In genomic region chr3:52269514-52270351, GRCm38 (mm10) we compare ENCODE assay signal across 8 mouse cellular contexts. TPM values are rescaled to one million over a fixed set of nuclear protein-coding genes. Genes with fewer than 3 reads are reported as not detected.
DNase-seq lines count a peak whose midpoint lies in the region; ATAC-seq and TF ChIP-seq lines count a peak whose summit lies in the region.

No protein-coding gene starts in this region.

- no peaks in the 10 kb centered on the region for H3K9me3 ChIP-seq in embryonic facial prominence, embryonic 13.5 days
- H3K9me3 ChIP-seq in heart, embryonic 12.5 days (replicated peaks): no peaks in the 10 kb centered on the region
- H3K9me3 ChIP-seq in kidney, embryonic 15.5 days (replicated peaks): no peaks in the 10 kb centered on the region
- no peaks in the 10 kb centered on the region for H3K9me3 ChIP-seq in liver, embryonic 15.5 days (replicated peaks)
- no peaks in the 10 kb centered on the region for H3K9me3 ChIP-seq in stomach, postnatal 0 days (ENCODE audit: control insufficient read depth, low read length)

- peaks cover 25% of the 10 kb centered on the region for H3K4me1 ChIP-seq in embryonic facial prominence, embryonic 13.5 days
- H3K4me1 ChIP-seq in heart, embryonic 12.5 days (replicated peaks): peaks cover 24% of the 10 kb centered on the region
- H3K4me1 ChIP-seq in kidney, embryonic 15.5 days: peaks cover 25% of the 10 kb centered on the region
- H3K4me1 ChIP-seq in liver, embryonic 15.5 days (replicated peaks): peaks cover 38% of the 10 kb centered on the region
- 0 out of 2 replicates have a peak, but pooled peaks cover 3% of the 10 kb centered on the region for H3K4me1 ChIP-seq in stomach, postnatal 0 days (replicated peaks; ENCODE audit: control insufficient read depth, insufficient read depth)

- peak overlapping the region; percentile 88 for H3K9ac ChIP-seq in embryonic facial prominence, embryonic 13.5 days
- peak overlapping the region; percentile 93 for H3K9ac ChIP-seq in heart, embryonic 12.5 days
- H3K9ac ChIP-seq in kidney, embryonic 15.5 days: peak overlapping the region; percentile 81
- peak overlapping the region; percentile 67 for H3K9ac ChIP-seq in liver, embryonic 15.5 days
- peak overlapping the region; percentile 88 for H3K9ac ChIP-seq in stomach, postnatal 0 days (ENCODE audit: low read length)

- H3K4me3 ChIP-seq in embryonic facial prominence, embryonic 13.5 days: peak overlapping the region; percentile 79
- H3K4me3 ChIP-seq in heart, embryonic 12.5 days: peak overlapping the region; percentile 97
- peak overlapping the region; percentile 79 for H3K4me3 ChIP-seq in kidney, embryonic 15.5 days (replicated peaks)
- H3K4me3 ChIP-seq in liver, embryonic 15.5 days (replicated peaks): peak overlapping the region; percentile 73
- H3K4me3 ChIP-seq in stomach, postnatal 0 days (ENCODE audit: low read depth, low read length): peak overlapping the region; percentile 87

- under 1% methylated on average over 55 of the region's 55 CpGs for WGBS in embryonic facial prominence, embryonic 13.5 days
- under 1% methylated on average over 55 of the region's 55 CpGs for WGBS in heart, embryonic 12.5 days
- under 1% methylated on average over 55 of the region's 55 CpGs for WGBS in kidney, embryonic 15.5 days
- under 1% methylated on average over 55 of the region's 55 CpGs for WGBS in liver, embryonic 15.5 days (ENCODE audit: insufficient replicate concordance)
- under 1% methylated on average over 55 of the region's 55 CpGs for WGBS in stomach, postnatal 0 days

- no peaks in the 10 kb centered on the region for H3K36me3 ChIP-seq in embryonic facial prominence, embryonic 13.5 days
- no peaks in the 10 kb centered on the region; the same call in 1 of the 2 replicates for H3K36me3 ChIP-seq in heart, embryonic 12.5 days
- no peaks in the 10 kb centered on the region for H3K36me3 ChIP-seq in kidney, embryonic 15.5 days
- no peaks in the 10 kb centered on the region for H3K36me3 ChIP-seq in liver, embryonic 15.5 days (replicated peaks)
- H3K36me3 ChIP-seq in stomach, postnatal 0 days (ENCODE audit: control insufficient read depth, insufficient read depth, low read length): no peaks in the 10 kb centered on the region

- H3K27me3 ChIP-seq in embryonic facial prominence, embryonic 13.5 days: peaks cover 32% of the 10 kb centered on the region
- H3K27me3 ChIP-seq in heart, embryonic 12.5 days (replicated peaks): no peaks in the 10 kb centered on the region
- H3K27me3 ChIP-seq in kidney, embryonic 15.5 days: peaks cover 25% of the 10 kb centered on the region
- peaks cover 76% of the 10 kb centered on the region for H3K27me3 ChIP-seq in liver, embryonic 15.5 days
- H3K27me3 ChIP-seq in stomach, postnatal 0 days (ENCODE audit: control insufficient read depth, insufficient read depth, low read length): no peaks in the 10 kb centered on the region

- no peak for TF ChIP-seq EP300 in stomach, postnatal 0 days (optimal IDR thresholded peaks at IDR 0.05)

- peak; percentile 19 to 25 for DNase-seq in left cerebral cortex, adult 18-20 months (ENCODE audit: low spot score in 2 of 2)
- no peak for DNase-seq in left cerebral cortex, adult 11 months (ENCODE audit: low spot score)
- peak; percentile 74 for DNase-seq in neural tube, embryonic 10.5 days (ENCODE audit: extremely low spot score, low spot score)
- DNase-seq in stomach, postnatal 0 days (ENCODE audit: low spot score): peak; percentile 85

- no peak for TF ChIP-seq CTCF in stomach, postnatal 0 days (IDR thresholded peaks at IDR 0.05; ENCODE audit: low read depth)

- H3K4me2 ChIP-seq in embryonic facial prominence, embryonic 13.5 days: peak overlapping the region; percentile 96
- peak overlapping the region; percentile 81 for H3K4me2 ChIP-seq in heart, embryonic 12.5 days
- H3K4me2 ChIP-seq in kidney, embryonic 15.5 days: peak overlapping the region; percentile 90
- H3K4me2 ChIP-seq in liver, embryonic 15.5 days: peak overlapping the region; percentile 97
- peak overlapping the region; percentile 93 for H3K4me2 ChIP-seq in stomach, postnatal 0 days (replicated peaks; ENCODE audit: low read depth)

- H3K27ac ChIP-seq in embryonic facial prominence, embryonic 13.5 days: 0 out of 2 replicates have a peak overlapping the region, but pooled peaks have one; percentile 14
- peak overlapping the region; percentile 90 for H3K27ac ChIP-seq in heart, embryonic 12.5 days (ENCODE audit: poor library complexity, severe bottlenecking)
- peak overlapping the region; percentile 96 for H3K27ac ChIP-seq in kidney, embryonic 15.5 days
- peak overlapping the region; percentile 30 for H3K27ac ChIP-seq in liver, embryonic 15.5 days (replicated peaks)
- H3K27ac ChIP-seq in stomach, postnatal 0 days (replicated peaks): peak overlapping the region; percentile 96

- no peak for ATAC-seq in embryonic facial prominence, embryonic 13.5 days (ENCODE audit: insufficient number of reproducible peaks, insufficient read depth, low FRiP score, low TSS enrichment, low read depth)
- ATAC-seq in heart, embryonic 12.5 days (ENCODE audit: insufficient number of reproducible peaks, low FRiP score): peak; percentile 24; the same call in 1 of the 2 replicates
- peak; percentile 72 for ATAC-seq in kidney, embryonic 15.5 days (replicated peaks; ENCODE audit: low FRiP score)
- peak; percentile 43; the same call in 1 of the 2 replicates for ATAC-seq in liver, embryonic 15.5 days (ENCODE audit: insufficient read depth)
- peak; percentile 73 for ATAC-seq in stomach, postnatal 0 days (ENCODE audit: low FRiP score, low TSS enrichment)

RNA-seq across cellular contexts. Expression of gene Foxo1, which starts 1.6 kb away (rescaled TPM):
- total RNA-seq in left cerebral cortex, adult 18-20 months (2021): 10 to 100 TPM; 10.0 to 12.9 TPM
- polyA plus RNA-seq in embryonic facial prominence, embryonic 13.5 days (2015; fragmentation: Nextera tagmentation; extraction: Ambion mirVana): 5.7 and 7.3 TPM in 2 replicates
- polyA plus RNA-seq in heart, embryonic 12.5 days (2016; fragmentation: Nextera tagmentation; extraction: Ambion mirVana): 8.8 and 9.6 TPM in 2 replicates
- polyA plus RNA-seq in kidney, embryonic 15.5 days (2015; fragmentation: Nextera tagmentation; extraction: Ambion mirVana): 6.7 and 6.9 TPM in 2 replicates
- 1.7 and 2.3 TPM in 2 replicates for polyA plus RNA-seq in liver, embryonic 15.5 days (2015; fragmentation: Nextera tagmentation; extraction: Ambion mirVana)
- polyA plus RNA-seq in stomach, postnatal 0 days (2015; fragmentation: Nextera tagmentation; extraction: Ambion mirVana): 3.4 and 4.0 TPM in 2 replicates

Comparison
In these comparisons a context has a peak if more than half of its experiments do, and no peak if none do; other contexts are left out.
1. H3K27ac ChIP-seq: peak in every context shown above with its lines; median percentile 96 in kidney, embryonic 15.5 days; 96 in stomach, postnatal 0 days; 90 in heart, embryonic 12.5 days; 30 in liver, embryonic 15.5 days; 14 in embryonic facial prominence, embryonic 13.5 days.